Mouse (Mus musculus) E14TG2a.4 (cell line): ENCODE measurements at regions not wholly inside any gene's neighbourhood (a gene's known extent, or its start where the extent isn't known, plus 50 kb on each side); places are given as distances from the start of the nearest gene placed in this dataset.

Source experiments
- CTCF ChIP-seq: conservative IDR thresholded peaks from 2 replicates; pipeline ENCODE4 v1.5.1; 2014; ENCODE audit warnings: low read length
- NANOG ChIP-seq: IDR thresholded peaks from 2 replicates; pipeline ENCODE4 v1.6.1; 2014; ENCODE audit warnings: borderline replicate concordance, low read length, mixed read lengths
- POU5F1 ChIP-seq: IDR thresholded peaks from 2 replicates; pipeline ENCODE4 v1.6.1; 2014; ENCODE audit warnings: low read length, borderline replicate concordance

DNA sequence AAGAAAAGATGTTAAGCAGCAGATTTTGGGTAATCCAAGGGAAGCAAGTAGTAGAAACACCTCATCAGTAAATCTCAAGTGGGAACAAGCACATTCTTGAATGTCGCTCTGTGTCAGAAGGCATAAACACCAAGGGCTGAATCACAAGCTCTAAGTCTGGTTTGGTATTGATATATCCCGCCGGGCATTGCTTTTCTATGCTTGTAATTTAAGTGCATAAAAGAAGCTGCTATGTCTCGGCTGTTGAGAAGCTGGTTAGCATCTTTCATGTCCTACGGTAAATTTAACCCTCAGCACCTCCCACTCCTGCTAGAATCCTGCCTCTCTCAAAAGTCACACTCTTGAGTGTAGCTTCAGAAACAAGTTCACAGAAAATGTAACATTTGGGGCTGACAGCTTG is 586.8 kb downstream of the Cdh8 start:
- no peak for TF ChIP-seq CTCF
- no peak for TF ChIP-seq POU5F1
- no peak for TF ChIP-seq NANOG
